Mouse (Mus musculus) hindbrain, embryonic 14.5 days (tissue): ENCODE data around the gene Col2a1. TPM values are rescaled to one million over a fixed set of nuclear protein-coding genes. Genes with fewer than 3 reads are reported as not detected.

Experiments
- polyA plus RNA-seq: library from polyadenylated mRNA; unstranded; fragments of >200 nt; fragmentation: Nextera tagmentation; extraction: Ambion mirVana; gene quantifications from 2 replicates; pipeline ENCODE4 v1.2.1, GENCODE M21; 2014

Col2a1 gene
- polyA plus RNA-seq, 1 experiment from 2014 or later, result 30.8 TPM

Other genes starting within 250 kb of the Col2a1 start
- 7.3 and 9.6 TPM in 2 replicates for gene Rapgef3, start 236.7 kb downstream of the Col2a1 start, polyA plus RNA-seq
- 92.6 and 101 TPM in 2 replicates for gene Slc48a1, start 226.2 kb downstream of the Col2a1 start, polyA plus RNA-seq
- gene Hdac7, start 160.2 kb downstream of the Col2a1 start, polyA plus RNA-seq, result 23.7 and 28.0 TPM in 2 replicates
- gene Vdr, start 94.1 kb downstream of the Col2a1 start, polyA plus RNA-seq, result 0.08 and 0.27 TPM in 2 replicates
- gene Tmem106c, start 40.5 kb downstream of the Col2a1 start, polyA plus RNA-seq, result 54.9 and 58.0 TPM in 2 replicates
- 77.6 and 83.0 TPM in 2 replicates for gene Pfkm, start 87.9 kb upstream of the Col2a1 start, polyA plus RNA-seq
- gene Senp1, start 89.0 kb upstream of the Col2a1 start, polyA plus RNA-seq, result 22.9 and 23.6 TPM in 2 replicates
- gene Asb8, start 160.9 kb upstream of the Col2a1 start, polyA plus RNA-seq, result 66.2 and 66.8 TPM in 2 replicates
- gene Ccdc184, start 162.5 kb upstream of the Col2a1 start, polyA plus RNA-seq, result 98.1 and 125 TPM in 2 replicates
- gene Olfr288, start 190.8 kb upstream of the Col2a1 start, polyA plus RNA-seq, result not detected in 2 replicates
- not detected in 2 replicates for gene Gm44579, start 216.3 kb upstream of the Col2a1 start, polyA plus RNA-seq
- 0.17 TPM in 1 of 2 replicates, not detected in the other for gene Olfr287, start 216.4 kb upstream of the Col2a1 start, polyA plus RNA-seq
- gene Olfr286, start 229.8 kb upstream of the Col2a1 start, polyA plus RNA-seq, result not detected in 2 replicates